Mouse (Mus musculus) heart, adult 9 months (tissue): ENCODE measurements around the gene Mob1b.
A peak's percentile ranks its signal among the peaks of the same experiment; 100 is the strongest.
"Not testable (repeated sequence)": the region's sequence is repeated elsewhere in the genome, so short reads cannot be mapped to it uniquely, and the experiment has no call there.

Experiments
- DNase-seq, 2 experiments: peaks; one replicate each; pipeline ENCODE4 v3.0.0; 2022; ENCODE audit warnings: low spot score in 2 of 2

The Mob1b gene

GRCm38 (mm10) chr5:88699251-88699913 is 21.3 kb upstream of the Mob1b start:
- DNase-seq: no peak

GRCm38 (mm10) chr5:88702041-88702440 is 18.6 kb upstream of the Mob1b start:
- DNase-seq: no peak

- DNase-seq: no peak
These were observed 17.1 kb upstream of the Mob1b start for GRCm38 (mm10) chr5:88703551-88703950.

- DNase-seq: no peak
These were observed 9.5 kb upstream of the Mob1b start for GRCm38 (mm10) chr5:88711128-88711527.

GRCm38 (mm10) chr5:88711618-88712224 is 8.9 kb upstream of the Mob1b start:
- peak in 1 of 2 experiments; percentile 34 for DNase-seq

- no peak for DNase-seq
These were observed 8.3 kb upstream of the Mob1b start for GRCm38 (mm10) chr5:88712328-88712727.

- no peak for DNase-seq
These were observed 3.7 kb upstream of the Mob1b start for GRCm38 (mm10) chr5:88716983-88717382.

- DNase-seq: no peak
These were observed 384 bp downstream of the Mob1b start for GRCm38 (mm10) chr5:88721003-88721475.

- peak in 1 of 2 experiments; percentile 11 for DNase-seq
These were observed 1.0 kb downstream of the Mob1b start for GRCm38 (mm10) chr5:88721565-88722212.

- no peak for DNase-seq
These were observed 1.6 kb downstream of the Mob1b start for GRCm38 (mm10) chr5:88722213-88722600.

- DNase-seq: no peak
These were observed 3.4 kb downstream of the Mob1b start for GRCm38 (mm10) chr5:88724030-88724429.

- DNase-seq: no peak
These were observed 7.0 kb downstream of the Mob1b start for GRCm38 (mm10) chr5:88727593-88728144.

- DNase-seq: no peak
These were observed 14.1 kb downstream of the Mob1b start for GRCm38 (mm10) chr5:88734786-88735185.

GRCm38 (mm10) chr5:88741065-88741464 is 20.4 kb downstream of the Mob1b start:
- not testable (repeated sequence) for DNase-seq

- DNase-seq: no peak
These were observed 27.1 kb downstream of the Mob1b start for GRCm38 (mm10) chr5:88747774-88748173.

- DNase-seq: no peak
These were observed 32.5 kb downstream of the Mob1b start for GRCm38 (mm10) chr5:88753199-88753598.

GRCm38 (mm10) chr5:88762611-88763010 is 42.0 kb downstream of the Mob1b start:
- no peak for DNase-seq

GRCm38 (mm10) chr5:88764430-88764986 is 43.9 kb downstream of the Mob1b start:
- no peak for DNase-seq

- peak; percentile 98 to 99 for DNase-seq
These were observed 44.4 kb downstream of the Mob1b start, which contains the start of gene Dck for GRCm38 (mm10) chr5:88764987-88765481. Gene Dck (plus strand): TSS chr5:88764996.

- no peak for DNase-seq
These were observed 44.9 kb downstream of the Mob1b start for GRCm38 (mm10) chr5:88765587-88765986.

GRCm38 (mm10) chr5:88766121-88766520 is 45.5 kb downstream of the Mob1b start:
- no peak for DNase-seq

GRCm38 (mm10) chr5:88766863-88767262 is 46.2 kb downstream of the Mob1b start:
- DNase-seq: no peak
